Mouse (Mus musculus) ovary, postnatal 10 days (tissue): ENCODE measurements around the gene Henmt1.

Experiments used
- DNase-seq: peaks from one replicate; pipeline ENCODE4 v3.0.0; 2022; ENCODE audit warnings: low spot score

The Henmt1 gene

GRCm38 (mm10) chr3:108939573-108939972 lies at the start of gene Henmt1:
Gene Henmt1, plus strand, starts transcription at chr3:108939873.
- no peak for DNase-seq

GRCm38 (mm10) chr3:108889908-108890307 lies 49.8 kb upstream of the Henmt1 start, which contains the start of gene Fndc7:
Gene Fndc7, minus strand, starts transcription at chr3:108890008.
- no peak for DNase-seq

DNA sequence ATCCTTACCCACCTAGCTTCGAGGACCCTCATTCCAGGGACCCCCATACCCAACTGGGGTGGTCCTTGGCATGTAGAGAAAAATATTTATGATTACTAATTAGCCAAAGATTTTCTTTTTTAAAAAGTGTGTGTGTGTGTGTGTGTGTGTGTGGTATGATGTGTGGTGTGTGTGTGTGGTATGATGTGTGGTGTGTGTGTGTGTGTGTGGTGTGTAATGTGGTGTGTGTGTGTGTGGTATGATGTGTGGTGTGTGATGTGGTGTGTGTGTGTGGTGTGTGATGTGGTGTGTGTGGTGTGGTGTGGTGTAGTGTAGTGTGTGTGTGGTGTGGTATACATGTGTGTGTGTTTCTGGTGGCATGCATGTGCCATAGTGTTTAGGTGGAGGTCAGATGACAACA lies 47.6 kb upstream of the Henmt1 start:
- DNase-seq = no peak

GRCm38 (mm10) chr3:108892914-108893313 lies 46.8 kb upstream of the Henmt1 start:
- DNase-seq = no peak

- no peak for DNase-seq
Measured at GRCm38 (mm10) chr3:108898640-108899039, 41.0 kb upstream of the Henmt1 start.

- DNase-seq = no peak
Measured at GRCm38 (mm10) chr3:108900147-108900546, 39.5 kb upstream of the Henmt1 start.

- DNase-seq = no peak
Measured at GRCm38 (mm10) chr3:108900681-108901080, 39.0 kb upstream of the Henmt1 start.

- DNase-seq = no peak
Measured at GRCm38 (mm10) chr3:108902038-108902437, 37.6 kb upstream of the Henmt1 start.

DNA sequence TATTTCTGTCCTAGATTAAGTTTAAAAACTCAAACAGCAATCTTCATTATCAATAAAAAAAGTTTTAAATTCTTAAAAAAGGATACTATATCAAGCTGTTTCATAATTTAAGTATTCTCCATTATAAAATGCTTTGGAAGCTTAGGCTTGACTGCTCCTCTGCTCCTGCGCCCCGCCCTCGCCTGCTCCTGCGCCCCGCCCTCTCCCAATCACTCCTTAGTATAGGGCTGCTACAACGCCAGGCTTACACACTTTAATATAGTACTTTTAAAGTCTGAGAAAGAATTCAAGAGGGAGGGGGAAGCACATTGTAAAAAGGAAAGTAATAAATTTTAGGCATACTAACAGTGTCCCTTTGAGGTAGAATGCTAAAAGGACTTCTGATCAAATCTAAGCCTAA lies 36.7 kb upstream of the Henmt1 start:
- DNase-seq = no peak

DNA sequence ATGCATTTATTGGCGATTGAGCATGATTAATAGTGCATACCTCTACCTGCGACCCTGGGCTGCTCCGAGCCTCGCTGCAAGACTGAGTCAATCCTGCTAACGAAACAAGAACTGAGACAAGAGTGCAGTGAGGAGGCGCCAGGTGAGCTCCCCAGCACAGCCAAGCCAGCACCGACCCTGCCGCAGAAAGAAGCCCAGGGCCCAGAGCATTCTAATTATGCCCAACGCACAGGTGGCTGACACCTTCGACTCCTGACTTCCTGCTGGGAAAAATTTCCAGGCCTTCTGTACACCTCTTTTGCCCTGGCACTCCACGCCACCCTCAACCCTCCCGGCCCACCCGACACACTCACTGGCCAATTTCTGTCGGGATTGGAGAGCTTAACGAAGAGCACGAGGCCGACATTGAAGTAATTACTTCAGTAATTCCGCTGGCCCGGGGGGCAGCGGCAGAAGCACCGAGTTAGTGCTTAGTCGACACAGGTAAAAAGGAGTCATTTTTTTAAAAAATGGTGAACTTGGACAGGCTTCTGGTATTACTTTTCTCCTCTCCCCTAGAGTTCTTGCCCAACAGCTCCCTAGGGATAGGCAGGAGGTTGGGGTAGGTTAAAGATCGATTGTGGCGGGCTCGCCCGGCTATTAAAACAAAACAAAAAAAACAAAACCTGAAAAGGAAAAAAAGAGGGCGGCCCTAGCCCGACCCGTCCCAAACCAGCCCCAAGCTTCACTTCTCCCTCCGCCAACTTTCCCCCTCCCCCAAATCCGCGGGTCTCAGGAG lies 29.2 kb upstream of the Henmt1 start:
- DNase-seq = no peak

DNA sequence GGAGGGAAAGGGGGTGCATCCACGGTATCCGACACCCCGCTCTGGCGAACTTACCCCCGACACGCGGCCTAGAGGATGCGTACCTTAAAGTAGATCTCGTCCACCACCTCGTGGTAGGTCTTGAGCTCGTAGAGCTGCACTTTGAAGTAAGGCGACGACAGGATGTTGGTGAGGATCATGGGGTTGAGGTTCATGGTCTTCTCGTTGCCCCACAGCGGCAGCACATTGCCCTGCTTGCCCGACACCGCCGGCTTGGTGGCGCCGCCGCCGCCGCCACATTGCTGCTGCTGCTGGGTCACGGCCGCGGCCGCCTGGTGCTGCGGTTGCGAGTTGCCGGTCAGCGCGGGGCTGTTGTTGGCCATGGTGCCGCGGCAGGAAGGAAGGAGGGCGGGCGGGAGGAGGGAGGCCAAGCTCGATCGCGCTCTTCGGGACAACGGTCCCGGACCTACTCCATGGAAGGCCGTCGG lies 28.6 kb upstream of the Henmt1 start:
- DNase-seq = peak; percentile 36

- DNase-seq = peak; percentile 90
Measured at GRCm38 (mm10) chr3:108911548-108912413, 27.9 kb upstream of the Henmt1 start, which contains the start of gene Prpf38b. Gene Prpf38b, minus strand, starts transcription at chr3:108911727.

GRCm38 (mm10) chr3:108915999-108916398 lies 23.7 kb upstream of the Henmt1 start:
- DNase-seq = no peak

- DNase-seq = no peak
Measured at GRCm38 (mm10) chr3:108916857-108917256, 22.8 kb upstream of the Henmt1 start.

DNA sequence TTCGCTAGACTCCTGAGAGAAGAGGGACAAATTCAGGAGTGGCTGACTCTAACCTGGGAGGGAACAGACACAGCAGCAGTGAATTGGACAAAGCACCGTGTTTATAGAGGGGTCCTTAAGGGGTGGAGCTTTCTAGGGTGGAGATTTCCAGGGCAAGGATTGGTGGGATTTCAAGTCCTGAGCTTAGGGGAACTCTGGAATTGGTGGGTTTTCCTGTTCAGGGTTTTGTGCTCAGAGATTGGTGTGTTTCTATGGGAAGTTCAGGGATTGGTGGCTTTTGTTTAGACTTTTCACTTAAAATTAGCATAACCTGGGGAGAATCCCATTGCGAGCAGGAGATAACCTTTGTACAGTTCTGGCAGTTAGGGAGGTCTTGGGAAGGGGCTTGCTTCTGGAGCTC lies 21.7 kb upstream of the Henmt1 start:
- DNase-seq = no peak

DNA sequence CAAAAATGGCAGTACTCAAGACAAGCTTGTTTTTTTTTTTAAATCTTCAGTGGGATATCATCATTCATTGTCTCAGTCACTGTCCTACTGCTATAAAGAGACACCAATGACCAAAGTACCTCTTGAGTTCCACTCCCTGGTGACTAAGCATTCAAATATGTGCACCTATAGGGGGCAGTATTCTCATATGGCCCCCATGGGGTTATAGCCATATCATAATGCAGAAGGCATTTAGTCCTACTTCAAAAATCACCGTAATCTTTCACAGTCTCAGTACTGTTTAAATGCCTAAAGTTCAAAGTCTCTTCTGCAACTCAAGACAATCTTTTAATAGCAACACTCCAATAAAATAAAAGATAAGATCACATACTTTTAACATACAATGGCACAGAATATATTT lies 20.8 kb upstream of the Henmt1 start:
- DNase-seq = no peak

- no peak for DNase-seq
Measured at GRCm38 (mm10) chr3:108920442-108921070, 19.1 kb upstream of the Henmt1 start.

DNA sequence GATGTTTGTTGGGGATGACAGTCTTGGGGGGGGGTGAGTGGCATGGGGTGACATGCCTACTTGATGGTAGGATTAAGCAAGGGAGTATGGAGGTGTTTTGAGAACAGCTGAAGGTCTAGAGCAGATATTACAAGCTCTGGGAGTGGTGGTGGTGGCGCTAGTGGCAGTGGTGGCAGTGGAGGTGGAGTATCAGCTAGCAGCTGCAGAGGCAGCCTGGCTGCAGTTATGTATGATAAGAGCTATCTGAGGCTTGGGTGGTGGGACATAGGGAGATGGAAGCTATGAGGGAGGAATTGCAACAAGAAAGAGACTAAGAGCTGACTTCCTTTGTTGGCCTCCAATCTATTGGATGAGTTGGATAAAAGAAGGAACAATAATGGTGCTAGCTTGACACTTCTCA lies 17.9 kb upstream of the Henmt1 start:
- DNase-seq = no peak

DNA sequence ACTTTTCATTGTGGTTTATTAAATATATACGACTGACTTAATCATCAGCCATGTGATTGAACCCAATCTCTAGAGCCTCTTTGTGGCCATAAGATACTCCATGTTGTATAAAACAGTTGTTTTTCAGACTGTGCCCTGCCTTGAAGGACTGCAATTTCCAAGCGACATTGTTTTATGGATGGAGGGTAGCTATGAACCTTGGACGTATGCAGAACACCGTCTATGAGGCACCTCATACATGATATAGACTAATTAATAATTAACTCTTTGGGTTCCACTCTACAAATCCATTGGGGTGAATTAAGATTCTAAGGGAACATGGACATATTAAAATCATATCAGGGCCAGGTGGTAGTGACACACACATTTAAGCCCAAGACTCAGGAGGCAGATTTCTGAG lies 14.0 kb upstream of the Henmt1 start:
- no peak for DNase-seq

GRCm38 (mm10) chr3:108926308-108926707 lies 13.4 kb upstream of the Henmt1 start:
- no peak for DNase-seq

DNA sequence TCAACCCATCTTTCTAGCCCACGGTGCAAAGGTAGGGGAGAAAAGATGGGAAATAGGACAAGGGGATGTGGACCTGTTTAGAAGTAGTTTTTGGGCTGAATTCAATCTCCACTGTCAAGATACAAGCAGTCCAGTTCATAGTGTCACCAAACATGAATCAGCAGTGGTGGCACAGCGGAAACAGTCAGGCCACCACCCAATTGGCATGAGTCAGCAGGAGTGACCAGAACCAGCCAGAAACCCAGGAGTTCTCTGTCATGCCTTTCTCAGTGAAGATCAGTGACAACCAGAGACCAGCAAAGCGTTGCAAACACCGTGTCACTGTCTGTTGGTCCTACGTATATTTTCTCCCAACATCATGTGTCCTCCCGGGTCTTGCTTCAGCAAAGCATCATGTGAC lies 6.1 kb upstream of the Henmt1 start:
- DNase-seq = no peak

DNA sequence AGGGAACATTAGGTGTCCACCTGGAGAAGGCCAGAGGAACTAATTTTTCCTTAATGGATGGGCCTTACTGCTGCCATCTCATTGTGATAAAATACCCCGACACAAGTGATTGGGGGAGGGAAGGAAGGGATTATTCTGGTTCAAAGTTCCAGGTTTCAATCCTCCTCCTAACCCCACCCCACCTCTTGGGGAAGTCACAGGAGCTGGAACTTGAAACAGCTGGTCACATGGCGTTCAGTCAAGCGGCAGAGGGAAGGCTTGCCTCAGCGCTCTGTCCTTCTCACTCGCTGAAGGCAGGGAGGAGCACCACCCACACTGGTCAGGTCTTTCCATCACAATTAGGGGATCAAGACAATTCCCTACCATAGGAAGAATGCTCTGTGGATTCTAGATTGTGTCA lies 982 bp upstream of the Henmt1 start:
- no peak for DNase-seq
